Mouse (Mus musculus): ENCODE measurements around the gene Pde6g. TPM values are rescaled to one million over a fixed set of nuclear protein-coding genes. Genes with fewer than 3 reads are reported as not detected.

The Pde6g gene
- 0.33 TPM in 1 of 2 replicates, not detected in the other for total RNA-seq (2014; rRNA removed)
- polyA plus RNA-seq (2015; fragmentation: Nextera tagmentation; extraction: Ambion mirVana), result 0.18 and 1.4 TPM in 2 replicates

- Histone ChIP-seq H3K9ac (no peak within 1 kb of the TSS; the same call in 1 of the 2 replicates), H3K27ac (ENCODE audit: low read depth, low read length) (no peak within 1 kb of the TSS), H3K4me1 (ENCODE audit: insufficient read depth) (no peaks in the 10 kb centered on the region), H3K9me3 (ENCODE audit: low read length) (no peaks in the 10 kb centered on the region), H3K4me2 (ENCODE audit: low read depth) (no peak within 1 kb of the TSS), H3K27me3 (ENCODE audit: insufficient read depth, low read length) (no peaks in the 10 kb centered on the region), H3K36me3 (ENCODE audit: insufficient read depth) (no peaks in the 10 kb centered on the region), H3K4me3 (ENCODE audit: low read depth, low read length) (no peak within 1 kb of the TSS)
- WGBS, result 90% methylated on average over 4 of the region's 4 CpGs
- no peak for DNase-seq
- ATAC-seq, result no peak
- TF ChIP-seq CTCF (IDR thresholded peaks at IDR 0.05; ENCODE audit: low read depth), result no peak
These were observed at the start of gene Pde6g for GRCm38 (mm10) chr11:120453306-120453705. Gene Pde6g (minus strand): TSS chr11:120453500.

GRCm38 (mm10) chr11:120501701-120502100 is 48.4 kb upstream of the Pde6g start:
- Histone ChIP-seq H3K4me2 (ENCODE audit: low read depth) (no peak overlapping the region), H3K27ac (ENCODE audit: low read depth, low read length) (no peak overlapping the region), H3K9ac (no peak overlapping the region), H3K36me3 (ENCODE audit: insufficient read depth) (peaks cover 20% of the 10 kb centered on the region; the same call in 1 of the 2 replicates), H3K27me3 (ENCODE audit: insufficient read depth, low read length) (no peaks in the 10 kb centered on the region), H3K9me3 (ENCODE audit: low read length) (no peaks in the 10 kb centered on the region), H3K4me3 (ENCODE audit: low read depth, low read length) (no peak overlapping the region), H3K4me1 (ENCODE audit: insufficient read depth) (no peaks in the 10 kb centered on the region)
- TF ChIP-seq CTCF (IDR thresholded peaks at IDR 0.05; ENCODE audit: low read depth), result no peak
- DNase-seq (no peak), ATAC-seq (no peak)
- WGBS, result 88% methylated on average over 4 of the region's 4 CpGs

DNA sequence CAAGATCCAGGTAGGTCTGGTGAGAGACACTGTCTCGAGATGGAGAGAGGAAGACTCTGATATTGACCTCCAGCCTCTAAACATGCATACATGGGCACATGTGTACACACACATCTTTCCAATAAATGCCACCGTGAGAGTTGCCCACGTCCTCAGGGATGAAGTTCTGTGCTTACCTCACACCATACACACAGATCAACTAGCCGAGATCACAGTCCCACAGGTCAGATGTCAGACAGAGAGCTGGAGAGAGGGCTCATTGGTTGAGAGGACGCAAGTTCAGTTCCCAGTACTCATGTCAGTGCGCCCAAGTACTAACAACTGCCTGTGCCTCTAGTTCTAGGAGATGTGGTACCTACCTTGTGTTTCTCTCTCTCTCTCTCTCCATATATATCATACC is 47.7 kb upstream of the Pde6g start:
- Histone ChIP-seq H3K27ac (ENCODE audit: low read depth, low read length) (no peak overlapping the region), H3K36me3 (ENCODE audit: insufficient read depth) (peaks cover 26% of the 10 kb centered on the region; the same call in 1 of the 2 replicates), H3K4me3 (ENCODE audit: low read depth, low read length) (no peak overlapping the region), H3K9me3 (ENCODE audit: low read length) (no peaks in the 10 kb centered on the region), H3K9ac (no peak overlapping the region), H3K4me2 (ENCODE audit: low read depth) (no peak overlapping the region), H3K4me1 (ENCODE audit: insufficient read depth) (no peaks in the 10 kb centered on the region), H3K27me3 (ENCODE audit: insufficient read depth, low read length) (no peaks in the 10 kb centered on the region)
- DNase-seq (no peak), ATAC-seq (no peak)
- no peak for TF ChIP-seq CTCF (IDR thresholded peaks at IDR 0.05; ENCODE audit: low read depth)
- WGBS, result 68% methylated on average over 6 of the region's 6 CpGs

GRCm38 (mm10) chr11:120500357-120500756 is 47.1 kb upstream of the Pde6g start:
- Histone ChIP-seq H3K9me3 (ENCODE audit: low read length) (no peaks in the 10 kb centered on the region), H3K9ac (no peak overlapping the region), H3K27me3 (ENCODE audit: insufficient read depth, low read length) (no peaks in the 10 kb centered on the region), H3K4me1 (ENCODE audit: insufficient read depth) (no peaks in the 10 kb centered on the region), H3K4me2 (ENCODE audit: low read depth) (no peak overlapping the region), H3K36me3 (ENCODE audit: insufficient read depth) (peaks cover 33% of the 10 kb centered on the region), H3K4me3 (ENCODE audit: low read depth, low read length) (no peak overlapping the region), H3K27ac (ENCODE audit: low read depth, low read length) (no peak overlapping the region)
- DNase-seq, result no peak
- no peak for ATAC-seq
- no peak for TF ChIP-seq CTCF (IDR thresholded peaks at IDR 0.05; ENCODE audit: low read depth)
- 24% methylated on average over 3 of the region's 3 CpGs for WGBS

- no peak for ATAC-seq
- TF ChIP-seq CTCF (IDR thresholded peaks at IDR 0.05; ENCODE audit: low read depth), result no peak
These were observed 46.6 kb upstream of the Pde6g start for GRCm38 (mm10) chr11:120499894-120500293.

GRCm38 (mm10) chr11:120498891-120499290 is 45.6 kb upstream of the Pde6g start:
- no peaks in the 10 kb centered on the region for H3K9me3 ChIP-seq (ENCODE audit: low read length)

More at GRCm38 (mm10) chr11:120499894-120500293, 46.6 kb upstream of the Pde6g start:
- no peaks in the 10 kb centered on the region for H3K4me1 ChIP-seq (ENCODE audit: insufficient read depth)
- H3K4me2 ChIP-seq (ENCODE audit: low read depth), result no peak overlapping the region
- DNase-seq, result no peak
- H3K4me3 ChIP-seq (ENCODE audit: low read depth, low read length), result no peak overlapping the region
- WGBS, result 83% methylated on average over 6 of the region's 6 CpGs
- no peak overlapping the region for H3K9ac ChIP-seq
- no peaks in the 10 kb centered on the region for H3K9me3 ChIP-seq (ENCODE audit: low read length)
- H3K36me3 ChIP-seq (ENCODE audit: insufficient read depth), result peaks cover 37% of the 10 kb centered on the region
- H3K27me3 ChIP-seq (ENCODE audit: insufficient read depth, low read length), result no peaks in the 10 kb centered on the region
- no peak overlapping the region for H3K27ac ChIP-seq (ENCODE audit: low read depth, low read length)

DNA sequence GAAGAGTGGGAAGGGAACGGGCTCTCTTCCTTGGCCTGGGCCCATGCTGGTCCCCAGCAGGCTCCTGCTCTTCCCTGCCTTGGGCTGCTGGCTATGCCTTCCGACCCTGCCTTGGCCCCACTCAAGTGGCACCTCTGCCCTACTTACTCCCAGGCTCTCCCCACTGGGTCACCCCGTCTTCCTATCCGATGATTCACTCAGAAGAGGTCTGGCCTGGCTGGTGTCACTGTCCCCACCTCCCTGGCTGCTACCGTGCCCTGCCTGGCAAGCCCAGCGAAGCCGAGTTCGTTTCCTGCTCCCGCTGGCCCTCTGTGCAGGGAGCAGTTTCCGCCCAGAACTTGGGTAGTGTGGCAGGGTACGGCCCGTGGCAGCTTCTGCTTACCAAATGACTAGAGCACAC is 44.9 kb upstream of the Pde6g start:
- no peak overlapping the region for H3K4me3 ChIP-seq (ENCODE audit: low read depth, low read length)

More at GRCm38 (mm10) chr11:120498891-120499290, 45.6 kb upstream of the Pde6g start:
- no peaks in the 10 kb centered on the region for H3K4me1 ChIP-seq (ENCODE audit: insufficient read depth)
- H3K36me3 ChIP-seq (ENCODE audit: insufficient read depth), result peaks cover 44% of the 10 kb centered on the region
- H3K4me2 ChIP-seq (ENCODE audit: low read depth), result no peak overlapping the region
- no peak for TF ChIP-seq CTCF (IDR thresholded peaks at IDR 0.05; ENCODE audit: low read depth)
- H3K27me3 ChIP-seq (ENCODE audit: insufficient read depth, low read length), result no peaks in the 10 kb centered on the region
- no peak overlapping the region for H3K9ac ChIP-seq
- DNase-seq, result no peak
- no peak for ATAC-seq
- no peak overlapping the region for H3K27ac ChIP-seq (ENCODE audit: low read depth, low read length)
- no peak overlapping the region for H3K4me3 ChIP-seq (ENCODE audit: low read depth, low read length)
- 91% methylated on average over 5 of the region's 5 CpGs for WGBS

More for the DNA sequence above, 44.9 kb upstream of the Pde6g start:
- no peak overlapping the region for H3K9ac ChIP-seq
- H3K27me3 ChIP-seq (ENCODE audit: insufficient read depth, low read length), result no peaks in the 10 kb centered on the region
- H3K27ac ChIP-seq (ENCODE audit: low read depth, low read length), result no peak overlapping the region
- ATAC-seq, result no peak
- no peak overlapping the region for H3K4me2 ChIP-seq (ENCODE audit: low read depth)
- no peaks in the 10 kb centered on the region for H3K9me3 ChIP-seq (ENCODE audit: low read length)
- peaks cover 44% of the 10 kb centered on the region for H3K36me3 ChIP-seq (ENCODE audit: insufficient read depth)
- DNase-seq, result no peak
- 95% methylated on average over 12 of the region's 12 CpGs for WGBS
- H3K4me1 ChIP-seq (ENCODE audit: insufficient read depth), result 0 out of 2 replicates have a peak, but pooled peaks cover 2% of the 10 kb centered on the region
- no peak for TF ChIP-seq CTCF (IDR thresholded peaks at IDR 0.05; ENCODE audit: low read depth)
